Mouse (Mus musculus) forebrain, embryonic 15.5 days (tissue): Measurements from ENCODE around the gene Rfx5. TPM values are rescaled to one million over a fixed set of nuclear protein-coding genes. Genes with fewer than 3 reads are reported as not detected.

ENCODE experiments used
- microRNA-seq: library from miRNA; unstranded; fragments of <30 nt; microRNA quantifications from one replicate; pipeline ENCODE4, GENCODE M21; 2016
- polyA plus RNA-seq: library from polyadenylated mRNA; unstranded; fragments of >200 nt; fragmentation: Nextera tagmentation; extraction: Ambion mirVana; gene quantifications from 2 replicates; pipeline ENCODE4 v1.2.1, GENCODE M21; 2015

Gene Rfx5
- polyA plus RNA-seq, 1 experiment from 2014 or later, result 5.4 TPM

Small RNAs within 50 kb of the gene (microRNA-seq; reads per million reads assigned to microRNA genes)
- gene Mir7013, result 1.1 reads per million

Other genes with a start within 250 kb of the Rfx5 start
- gene Cgn, start 167.6 kb upstream of the Rfx5 start, polyA plus RNA-seq, result 4.8 and 5.8 TPM in 2 replicates
- gene Pogz, start 116.5 kb upstream of the Rfx5 start, polyA plus RNA-seq, result 24.7 and 26.5 TPM in 2 replicates
- 380 and 393 TPM in 2 replicates for gene Psmb4, start 67.1 kb upstream of the Rfx5 start, polyA plus RNA-seq
- gene Selenbp1, start 21.0 kb upstream of the Rfx5 start, polyA plus RNA-seq, result 9.5 and 11.6 TPM in 2 replicates
- gene Pi4kb, start 20.7 kb downstream of the Rfx5 start, polyA plus RNA-seq, result 24.9 and 27.1 TPM in 2 replicates
- gene Zfp687, start 61.4 kb downstream of the Rfx5 start, polyA plus RNA-seq, result 22.4 and 23.0 TPM in 2 replicates
- gene Psmd4, start 88.5 kb downstream of the Rfx5 start, polyA plus RNA-seq, result 291 and 296 TPM in 2 replicates
- gene Pip5k1a, start 152.9 kb downstream of the Rfx5 start, polyA plus RNA-seq, result 20.5 and 21.6 TPM in 2 replicates
- 235 and 247 TPM in 2 replicates for gene Vps72, start 156.9 kb downstream of the Rfx5 start, polyA plus RNA-seq
- gene Tmod4, start 170.4 kb downstream of the Rfx5 start, polyA plus RNA-seq, result 0.74 and 1.1 TPM in 2 replicates
- 105 and 108 TPM in 2 replicates for gene Scnm1, start 179.9 kb downstream of the Rfx5 start, polyA plus RNA-seq
- 39.8 and 42.2 TPM in 2 replicates for gene Lysmd1, start 180.0 kb downstream of the Rfx5 start, polyA plus RNA-seq
- gene Tnfaip8l2, start 188.3 kb downstream of the Rfx5 start, polyA plus RNA-seq, result 2.5 and 3.6 TPM in 2 replicates
- gene Sema6c, start 206.4 kb downstream of the Rfx5 start, polyA plus RNA-seq, result 30.4 and 34.1 TPM in 2 replicates